Mouse (Mus musculus): ENCODE data around the gene Onecut3.
A peak's percentile ranks its signal among the peaks of the same experiment; 100 is the strongest.

Gene Onecut3

DNA sequence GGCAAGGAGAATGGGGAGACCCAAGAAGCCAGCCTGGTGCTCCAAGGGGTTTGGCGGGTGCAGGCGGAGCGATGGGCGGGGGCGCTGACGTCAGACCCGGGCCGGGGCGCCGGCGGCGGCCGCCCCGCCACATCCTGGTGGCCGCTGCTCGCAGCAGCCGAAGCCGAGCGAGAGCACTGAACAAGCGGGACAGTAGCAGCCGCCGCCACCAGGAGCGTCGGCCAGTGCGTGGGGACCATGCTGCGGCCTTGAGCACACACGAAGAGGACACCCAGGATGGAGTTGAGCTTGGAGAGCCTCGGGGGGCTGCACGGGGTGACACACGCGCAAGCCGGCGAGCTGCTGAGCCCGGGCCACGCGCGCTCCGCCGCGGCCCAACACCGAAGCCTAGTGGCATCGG, at the start of gene Onecut3:
TSS of gene Onecut3 (plus strand) at position 104 of the 400 bp plus-strand sequence.
- DNase-seq, result peak; percentile 50 to 61

DNA sequence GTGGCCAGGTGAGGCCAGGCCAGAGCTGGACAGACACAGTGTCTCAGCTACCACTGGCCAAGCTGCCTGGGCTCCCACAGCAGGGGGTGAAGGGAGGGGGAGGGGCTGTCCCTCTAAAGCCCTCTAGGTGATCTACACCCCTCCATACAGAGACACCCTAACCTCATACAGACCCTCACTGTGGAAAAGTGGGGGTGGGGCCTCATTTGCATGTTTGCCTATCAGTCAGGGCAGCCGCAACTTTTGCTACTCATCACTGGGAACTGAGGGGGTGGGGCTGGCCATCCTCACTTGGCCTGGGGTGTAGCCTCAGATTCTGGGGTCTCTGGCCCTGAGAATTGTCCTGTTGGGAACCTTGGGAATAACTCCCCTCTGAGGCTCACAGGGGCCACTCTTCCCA, 49.6 kb upstream of the Onecut3 start:
- peak; percentile 45 to 46 for DNase-seq

DNA sequence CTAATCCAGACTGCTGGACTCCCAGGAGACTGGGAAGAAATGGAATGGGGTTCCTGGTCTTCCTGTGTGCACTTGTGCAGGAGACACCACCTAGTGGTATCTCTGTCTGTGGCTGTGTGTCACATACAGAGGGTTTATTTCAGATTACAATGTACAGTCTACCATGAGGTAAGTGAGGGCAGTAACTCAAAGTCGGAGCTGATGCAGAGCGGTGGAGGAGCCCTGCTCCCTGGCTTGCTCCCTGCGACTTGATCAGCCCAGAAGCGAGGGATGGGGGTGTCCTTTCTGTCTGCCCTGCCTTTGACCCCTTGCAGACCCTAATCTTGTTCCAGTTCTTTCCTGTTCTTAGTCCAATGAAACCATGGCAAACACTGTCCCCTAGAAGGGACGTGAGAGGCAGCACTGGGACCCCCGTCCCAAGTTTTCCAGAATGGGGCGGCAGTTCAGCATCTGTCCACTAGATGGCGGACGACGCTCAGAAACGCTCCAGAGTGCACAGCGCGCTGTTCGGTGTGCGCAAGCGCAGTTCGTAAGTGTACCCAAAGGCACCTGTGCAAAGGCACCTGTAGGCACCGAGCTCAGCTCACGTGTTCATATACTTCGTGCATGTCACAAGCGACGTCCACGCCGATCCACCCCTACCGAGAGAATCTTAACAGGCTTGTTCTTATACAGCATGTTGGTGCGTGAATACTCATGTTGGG, 48.6 kb upstream of the Onecut3 start:
- peak; percentile 90 to 91 for DNase-seq

DNA sequence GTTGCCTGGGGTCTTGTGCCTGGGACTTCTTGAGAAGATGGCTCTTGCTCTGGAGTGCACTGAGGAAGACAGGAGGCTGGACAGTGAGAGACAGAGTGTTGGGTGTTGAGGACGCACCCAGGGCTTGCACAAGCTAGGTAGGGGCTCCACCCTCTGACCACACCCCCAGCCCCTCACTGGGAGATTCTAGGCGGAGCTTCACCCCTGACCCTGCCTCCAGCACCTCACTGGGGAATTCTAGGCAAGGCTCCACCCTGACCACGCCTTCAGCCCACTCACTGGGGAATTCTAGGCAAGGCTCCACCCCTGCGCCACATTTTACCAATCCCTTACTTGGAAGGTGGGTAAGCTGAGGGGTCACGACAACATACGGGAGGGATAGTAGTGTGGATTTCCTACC, 44.0 kb upstream of the Onecut3 start:
- no peak for DNase-seq

DNA sequence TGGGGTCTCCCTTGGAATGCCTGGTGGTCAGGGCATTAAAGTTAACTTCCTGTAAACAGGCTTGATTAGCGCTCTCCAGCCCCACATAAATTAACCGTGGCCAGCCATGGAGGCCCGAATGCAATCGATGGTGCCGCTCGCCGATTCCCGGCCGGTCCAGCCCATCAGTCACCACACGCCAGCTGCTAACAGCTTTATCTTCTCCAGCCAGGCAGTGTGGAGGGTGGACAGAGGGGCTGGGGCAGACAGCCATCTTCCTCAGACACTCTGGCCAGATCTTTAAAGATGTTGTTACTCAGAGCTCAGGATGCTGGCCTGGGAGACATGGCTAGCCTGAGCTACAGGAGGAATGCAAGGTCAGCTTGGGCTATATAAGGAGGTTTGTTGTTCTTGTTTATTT, 41.0 kb upstream of the Onecut3 start:
- DNase-seq, result no peak

DNA sequence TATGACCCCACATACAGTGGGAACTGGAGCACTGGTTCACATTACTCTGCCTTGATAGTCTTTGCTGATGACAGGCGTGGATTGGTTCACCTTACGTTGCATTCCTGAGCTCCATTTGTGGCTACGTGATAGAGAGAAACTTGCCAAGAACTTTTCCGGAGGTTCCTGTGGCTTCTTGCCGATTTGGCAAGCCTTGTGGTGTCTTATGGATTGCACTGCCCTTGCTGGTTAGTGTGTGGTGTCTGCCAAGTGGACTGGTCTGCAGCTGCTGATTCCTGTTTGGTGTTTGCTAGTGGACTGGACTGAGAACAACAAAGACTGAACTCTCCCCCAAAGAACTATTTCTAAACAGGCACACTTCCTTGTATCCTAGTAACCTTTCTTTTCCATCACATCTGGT, 39.9 kb upstream of the Onecut3 start:
- DNase-seq, result no peak

DNA sequence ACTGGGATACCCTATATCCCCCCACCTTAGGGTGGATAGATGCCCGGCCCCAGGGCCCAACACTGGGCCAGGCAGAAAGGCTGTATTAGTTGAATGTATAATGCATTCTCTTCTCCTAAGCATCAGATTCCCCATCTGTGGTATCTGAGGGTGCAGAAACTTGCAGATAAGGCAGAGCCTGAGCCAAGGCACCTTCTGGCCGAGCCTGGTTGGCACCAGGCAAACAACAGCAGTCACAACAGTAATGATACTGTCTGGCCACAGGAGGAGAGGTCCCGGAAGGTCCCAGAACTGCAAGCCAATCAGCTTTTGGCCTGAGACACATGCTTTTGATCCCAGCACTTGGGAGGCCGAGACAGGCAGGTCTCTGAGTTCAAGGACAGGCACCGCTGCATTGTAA, 38.9 kb upstream of the Onecut3 start:
- no peak for DNase-seq

DNA sequence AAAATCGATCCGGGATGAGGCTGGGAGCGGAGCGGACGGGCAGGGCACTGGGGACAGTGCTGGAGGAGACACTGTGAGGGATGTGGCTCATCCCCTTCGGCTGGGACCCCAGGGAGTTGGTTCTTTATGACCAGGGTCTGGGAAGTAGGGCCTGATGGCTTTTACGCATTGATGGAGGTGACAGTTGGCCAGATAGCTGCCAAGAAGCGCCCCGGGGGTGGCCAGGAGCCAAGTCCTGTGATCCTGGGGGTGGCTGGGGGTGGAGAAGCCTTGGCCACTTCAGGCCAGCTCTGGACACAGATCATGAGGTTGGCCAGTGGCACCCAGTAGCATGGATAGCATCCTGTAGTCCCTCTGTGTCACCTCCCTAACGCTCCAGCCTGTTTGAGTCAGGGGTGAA, 35.4 kb upstream of the Onecut3 start:
- DNase-seq, result peak; percentile 82 to 88

DNA sequence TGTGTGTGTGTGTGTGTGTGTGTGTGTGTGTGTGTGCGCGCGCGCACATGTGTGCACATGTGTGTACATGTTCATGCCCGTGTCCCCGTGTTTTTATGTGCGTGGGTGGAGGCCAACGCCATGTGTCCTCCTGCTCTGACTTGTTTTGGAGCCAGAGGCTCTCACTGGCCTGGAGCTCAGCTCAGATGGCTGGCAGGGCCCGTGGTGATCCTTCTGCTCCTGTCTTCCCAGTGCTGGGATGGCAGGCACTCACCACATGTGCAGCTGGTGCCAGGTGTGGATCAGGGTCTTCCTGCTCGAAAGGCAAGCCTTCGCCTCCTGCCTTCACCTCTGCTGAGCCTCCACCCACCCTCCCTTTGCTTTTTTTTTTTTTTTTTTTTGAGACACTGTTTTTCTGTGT, 35.0 kb upstream of the Onecut3 start:
- DNase-seq, result peak; percentile 70 to 79

DNA sequence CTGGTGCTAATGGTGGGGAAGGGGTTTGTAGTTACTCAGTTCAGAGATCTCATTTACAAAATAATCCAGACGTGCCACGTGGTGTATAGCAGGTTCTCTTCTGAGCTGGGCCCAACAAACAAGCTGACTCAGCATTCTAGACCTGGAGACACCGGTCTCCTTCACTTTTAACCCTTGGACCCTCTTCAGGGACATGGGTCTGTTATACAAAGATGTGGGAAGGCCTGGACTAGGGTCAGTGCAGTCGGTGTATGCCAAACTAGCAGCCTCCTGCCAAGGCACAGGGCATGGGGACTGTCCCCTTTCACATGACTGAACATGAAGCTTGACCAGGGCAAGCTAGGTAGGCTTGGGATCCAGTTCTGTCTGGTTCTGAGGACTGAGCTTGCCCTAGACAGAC, 34.3 kb upstream of the Onecut3 start:
- no peak for DNase-seq

DNA sequence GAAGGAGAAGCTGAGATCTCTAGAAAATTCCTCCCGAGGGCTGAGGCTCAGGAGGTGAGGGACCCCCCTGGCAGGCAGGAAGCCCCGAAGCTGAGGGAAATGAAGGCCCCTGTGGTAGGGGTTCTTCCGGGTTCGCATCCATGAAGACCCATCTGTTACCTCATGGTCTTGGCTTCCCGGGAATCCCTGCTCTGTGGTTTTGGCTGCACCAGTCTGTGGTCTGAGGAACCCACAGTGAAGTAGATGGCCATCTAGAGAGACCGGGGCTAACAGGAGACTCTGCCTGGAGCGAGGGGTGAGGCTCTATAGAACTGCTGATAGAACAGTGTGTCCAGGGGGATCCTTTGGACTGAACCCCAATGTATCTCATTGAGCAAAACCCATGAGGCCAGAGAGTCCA, 33.3 kb upstream of the Onecut3 start:
- DNase-seq, result no peak

DNA sequence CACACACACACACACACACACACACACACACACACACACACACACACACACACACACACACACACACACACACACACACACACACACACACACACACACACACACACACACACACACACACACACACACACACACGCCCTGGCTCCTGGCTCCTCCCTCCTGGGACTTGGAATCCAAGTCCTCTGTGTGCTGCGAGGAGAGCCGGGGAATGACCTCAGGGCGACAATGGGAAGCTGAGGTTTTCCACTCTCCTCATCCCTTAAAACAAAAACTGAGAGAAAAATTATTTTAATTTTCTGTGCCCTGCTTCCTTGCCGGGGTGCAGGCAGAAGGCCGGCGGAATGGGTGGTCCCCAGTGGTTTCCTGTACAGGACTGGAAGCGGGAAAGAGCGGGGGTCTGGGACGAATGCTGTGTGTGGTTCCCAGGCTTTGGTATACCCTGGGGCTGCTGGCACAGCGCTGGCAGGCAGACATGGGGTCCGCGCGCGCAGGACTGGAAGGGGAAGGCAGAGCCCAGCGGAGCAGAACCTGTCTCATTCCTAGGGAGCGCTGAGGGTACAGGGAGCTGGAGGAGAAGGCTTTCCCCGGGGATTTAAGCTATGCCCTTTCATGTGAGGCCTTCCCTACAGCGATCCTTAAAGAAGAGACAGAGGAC, 30.1 kb upstream of the Onecut3 start:
- peak in 1 of 2 experiments; percentile 27 for DNase-seq

DNA sequence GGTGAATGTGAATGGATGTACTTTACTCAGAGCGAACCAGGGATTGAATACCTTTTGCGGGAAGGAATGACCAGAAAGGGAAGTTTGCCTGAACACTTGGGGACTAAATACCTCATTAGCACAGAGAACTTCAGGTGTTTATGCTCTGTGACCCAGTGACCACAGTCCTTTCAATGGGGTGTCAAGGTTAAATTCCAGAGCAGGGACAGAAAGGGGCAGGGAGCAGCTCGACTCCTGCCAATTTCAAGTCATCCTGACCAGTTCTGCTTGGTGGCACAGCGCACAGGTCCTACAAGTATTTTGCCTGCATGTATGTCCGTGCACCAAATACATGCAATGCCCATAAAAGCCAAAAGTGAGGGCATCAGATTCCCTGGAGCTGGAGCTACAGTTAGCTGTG, 29.6 kb upstream of the Onecut3 start:
- DNase-seq, result no peak

DNA sequence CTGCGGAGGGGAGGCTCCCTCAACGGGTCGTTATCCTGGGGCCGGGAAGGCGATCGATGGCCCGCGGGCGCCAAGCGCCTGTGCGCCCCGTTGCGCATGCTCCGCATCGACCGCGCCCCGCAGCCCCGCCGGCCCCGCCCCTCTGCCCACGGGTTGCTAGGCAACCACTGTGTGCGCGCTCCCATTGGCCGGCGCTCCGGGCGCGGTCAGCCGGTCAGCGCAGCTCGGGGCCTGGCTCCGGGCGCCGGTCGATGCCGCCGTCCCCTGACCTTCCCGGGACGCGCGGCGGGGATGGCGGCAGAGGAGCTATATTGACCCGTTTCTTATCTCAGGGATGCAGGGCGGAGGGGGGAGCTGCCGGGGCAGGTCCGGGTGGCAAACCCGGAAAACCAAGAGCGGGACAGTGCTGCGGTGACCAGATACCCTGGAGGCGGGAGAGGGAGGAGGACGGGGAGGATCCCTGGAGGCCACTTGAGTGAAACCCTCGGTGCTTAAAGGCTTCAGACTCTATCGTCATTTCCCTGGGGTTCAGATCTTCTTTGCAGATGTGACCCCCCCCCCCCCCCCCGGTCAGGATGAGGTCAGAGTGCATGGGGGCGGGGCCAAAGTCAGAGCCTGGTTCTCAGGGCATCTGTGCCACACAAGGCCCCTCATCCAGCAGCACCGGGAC, 19.2 kb upstream of the Onecut3 start:
- peak; percentile 98 for DNase-seq

DNA sequence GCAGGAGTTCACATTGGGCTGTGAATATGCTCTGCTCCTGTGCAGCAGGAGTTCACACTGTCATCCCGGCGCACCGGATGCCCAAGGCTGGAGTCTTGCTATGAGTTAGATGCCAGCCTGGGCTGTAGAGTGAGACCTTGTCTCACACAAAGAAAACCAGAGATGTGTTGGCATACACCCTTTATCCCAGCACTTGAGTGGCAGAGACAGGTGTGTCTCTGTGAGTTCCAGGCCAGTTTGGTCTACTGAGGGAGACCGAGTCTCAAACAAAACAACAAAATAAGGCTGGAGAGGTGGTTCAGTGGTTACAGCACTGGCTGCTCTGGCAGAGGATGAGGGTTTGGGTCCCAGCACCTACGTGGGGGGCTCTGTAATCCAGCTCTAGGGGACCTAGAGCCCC, 16.1 kb upstream of the Onecut3 start:
- no peak for DNase-seq

DNA sequence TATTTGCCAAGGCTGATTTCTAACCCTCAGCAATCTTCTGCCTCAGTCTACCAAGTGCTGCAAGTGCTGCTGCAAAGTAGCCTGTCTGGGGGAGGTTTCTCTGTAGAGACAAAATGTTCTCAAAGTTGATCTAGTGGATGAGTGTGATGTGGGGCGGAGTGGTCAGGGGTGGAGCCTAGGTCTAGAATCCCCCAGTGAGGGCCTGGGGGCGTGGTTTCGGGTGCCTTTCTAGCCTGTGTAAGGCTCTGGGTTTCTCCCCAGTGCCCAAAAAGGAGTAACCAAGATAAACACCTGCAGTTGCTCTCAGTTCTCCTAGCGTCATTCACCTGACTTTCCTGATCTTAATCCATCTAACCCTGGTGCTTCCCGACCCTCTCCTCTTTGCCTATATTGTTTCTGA, 13.6 kb upstream of the Onecut3 start:
- DNase-seq, result no peak

DNA sequence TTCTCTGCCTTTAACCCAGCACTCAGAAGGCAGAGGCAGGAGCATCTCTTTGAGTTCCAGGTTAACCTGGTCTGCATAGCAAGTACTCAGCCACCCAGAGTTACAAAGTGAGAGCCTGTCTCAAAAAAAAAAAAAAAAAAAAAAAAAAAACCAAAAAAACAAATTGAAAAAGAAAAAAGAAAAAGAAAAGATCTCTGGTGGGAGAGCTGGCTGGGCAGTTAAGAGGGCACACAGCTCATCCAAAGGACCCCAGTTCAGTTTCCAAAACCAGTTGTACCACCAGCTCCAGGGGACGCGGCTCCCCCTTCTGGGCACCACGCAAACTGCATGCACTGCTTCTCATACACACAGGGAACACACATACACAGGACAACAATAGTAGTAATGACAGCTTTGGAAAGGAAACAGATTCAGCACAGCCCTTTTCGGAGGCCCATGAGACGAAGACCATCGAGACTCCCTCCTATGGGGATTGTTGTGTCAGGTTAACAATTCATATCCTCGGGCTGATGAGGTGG, 7.7 kb upstream of the Onecut3 start:
- DNase-seq, result peak; percentile 33 to 47

DNA sequence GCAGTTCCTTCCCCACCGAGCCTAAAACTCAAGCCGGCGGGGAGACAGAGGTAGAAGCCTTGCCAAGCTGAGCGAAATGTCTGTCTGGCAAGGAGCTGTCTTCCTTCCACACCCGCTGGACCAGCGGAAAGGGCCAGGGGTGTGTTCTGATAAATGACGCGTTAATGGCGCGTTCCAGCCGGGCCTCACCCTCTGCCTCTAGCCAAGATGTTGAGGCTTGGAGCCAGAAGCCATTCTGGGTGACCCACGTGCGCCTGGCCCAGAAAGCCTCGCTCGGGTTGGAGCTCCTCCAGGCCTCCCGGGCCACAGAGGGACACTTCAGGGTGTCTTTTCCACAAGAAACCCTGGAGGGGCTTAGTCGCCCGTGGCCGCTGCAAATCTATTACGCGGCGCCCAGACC, 4.6 kb upstream of the Onecut3 start:
- peak; percentile 53 to 57 for DNase-seq

DNA sequence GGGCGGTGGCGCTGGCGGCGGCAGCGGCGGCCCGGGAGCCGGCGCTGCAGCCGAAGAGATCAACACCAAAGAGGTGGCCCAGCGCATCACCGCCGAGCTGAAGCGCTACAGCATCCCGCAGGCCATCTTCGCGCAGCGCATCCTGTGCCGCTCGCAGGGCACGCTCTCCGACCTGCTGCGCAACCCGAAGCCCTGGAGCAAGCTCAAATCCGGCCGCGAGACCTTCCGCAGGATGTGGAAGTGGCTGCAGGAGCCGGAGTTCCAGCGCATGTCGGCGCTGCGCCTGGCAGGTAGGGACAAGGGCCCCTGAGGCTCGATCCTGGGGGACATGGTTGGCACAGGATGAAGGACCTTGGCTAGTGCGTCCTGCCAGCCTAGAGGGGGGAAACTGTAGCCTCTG, 1.3 kb downstream of the Onecut3 start:
- DNase-seq, result no peak

DNA sequence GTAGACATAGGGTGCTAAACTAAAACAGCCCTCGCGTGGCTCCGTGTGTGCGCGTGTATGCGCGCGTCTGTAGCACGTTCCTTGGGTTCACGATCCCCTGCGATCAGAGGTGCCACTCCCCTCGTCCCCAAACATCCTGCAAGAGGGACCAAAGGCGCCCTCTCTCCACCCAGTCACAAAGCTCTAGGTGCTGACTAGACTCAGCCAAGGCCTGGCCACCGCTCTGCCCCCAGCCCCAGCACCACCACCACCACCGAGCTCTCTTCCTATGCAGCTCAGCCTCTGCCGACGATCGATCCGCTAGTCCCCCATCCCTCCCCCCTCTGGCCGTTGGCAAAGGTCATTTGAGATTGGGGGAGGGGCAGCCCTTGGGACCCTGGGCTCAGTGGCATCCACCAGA, 1.8 kb downstream of the Onecut3 start:
- DNase-seq, result no peak

DNA sequence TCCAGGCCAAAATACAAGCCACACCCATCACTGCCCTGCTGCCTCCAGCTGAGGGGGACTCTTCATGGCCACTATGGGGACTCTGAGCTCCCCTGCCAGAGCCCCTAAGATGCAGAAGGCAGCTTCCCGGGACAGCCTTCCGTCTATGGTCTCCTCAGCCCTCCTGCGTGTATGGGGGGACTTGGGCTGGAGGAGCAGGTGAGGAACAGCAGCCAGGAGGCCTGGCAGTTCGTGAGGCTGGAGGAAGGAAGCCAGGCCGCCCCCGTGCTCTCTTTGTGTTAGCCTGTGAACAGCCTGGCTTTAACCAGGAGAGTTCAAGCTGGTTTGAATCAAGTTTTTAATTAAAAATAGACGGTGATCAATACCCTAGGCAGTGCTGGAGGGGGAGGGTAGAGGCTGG, 7.7 kb downstream of the Onecut3 start:
- no peak for DNase-seq

DNA sequence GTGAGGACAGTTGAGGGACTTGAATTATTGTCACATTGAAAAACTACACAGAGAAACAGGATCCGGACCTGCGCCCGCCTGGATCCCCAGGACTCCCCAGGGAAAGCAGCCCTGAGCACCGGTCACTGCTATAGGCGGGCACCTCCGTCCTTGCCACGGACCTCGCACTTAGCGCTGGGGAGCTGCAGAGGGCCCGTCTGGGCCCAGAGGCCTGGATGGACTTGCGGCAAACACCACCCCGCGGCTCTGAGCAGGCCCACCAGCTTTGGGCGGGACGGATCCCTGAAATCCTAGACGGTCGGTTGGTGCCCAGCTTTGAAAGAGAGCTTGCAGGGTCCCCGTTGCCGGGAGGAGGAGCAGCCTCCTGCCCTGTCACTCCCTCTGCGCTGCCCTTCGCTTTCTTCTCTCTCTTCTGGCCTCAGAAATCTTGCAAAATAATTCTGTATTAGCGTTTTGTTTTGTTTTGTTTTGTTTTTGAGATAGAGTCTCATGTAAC, 8.2 kb downstream of the Onecut3 start:
- DNase-seq, result no peak

DNA sequence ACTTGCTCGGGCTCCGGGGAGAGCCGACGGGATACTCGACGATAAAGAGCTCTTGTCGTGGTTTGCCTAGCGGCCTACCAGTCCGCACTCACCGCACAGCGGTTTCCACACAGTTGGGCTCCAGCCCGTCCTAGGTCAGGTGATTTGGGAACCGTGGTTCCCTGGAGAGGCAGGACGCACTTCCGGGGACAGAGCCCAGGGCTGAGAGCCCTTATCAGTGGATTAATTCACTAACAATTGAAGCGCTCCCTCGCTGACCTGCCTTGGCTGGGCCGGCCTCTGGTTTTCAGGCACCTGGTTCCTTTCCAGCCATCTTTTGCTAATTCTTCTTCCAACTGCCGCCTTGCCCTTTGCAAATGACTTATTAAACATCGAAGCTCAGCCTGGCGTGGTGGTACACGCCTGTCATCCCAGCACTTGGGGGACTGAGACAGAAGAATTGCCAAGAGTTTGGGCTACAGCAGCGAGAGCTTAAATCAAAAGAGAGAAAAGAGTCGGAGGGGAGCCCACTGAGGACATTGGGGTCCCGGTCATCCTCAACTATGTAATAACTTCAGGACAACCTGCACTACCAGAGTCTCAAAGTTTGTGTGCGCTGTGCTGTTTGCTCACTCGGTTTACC, 9.1 kb downstream of the Onecut3 start:
- no peak for DNase-seq

Data from cerebellum, postnatal 10 days (tissue).